Mouse (Mus musculus): Measurements from ENCODE around the gene Snrnp27. TPM values are rescaled to one million over a fixed set of nuclear protein-coding genes. Genes with fewer than 3 reads are reported as not detected.

Gene Snrnp27
- polyA plus RNA-seq, 1 experiment from 2014 or later: 129 TPM

- DNase-seq (ENCODE audit: low spot score): no peak
- no peaks in the 10 kb centered on the region for H3K36me3 ChIP-seq
- no peaks in the 10 kb centered on the region for H3K9me3 ChIP-seq (replicated peaks)
- H3K4me3 ChIP-seq: no peak overlapping the region
- WGBS: 82% methylated on average over 3 of the region's 3 CpGs
- no peaks in the 10 kb centered on the region for H3K27me3 ChIP-seq (ENCODE audit: low read depth, poor library complexity, severe bottlenecking)
- H3K4me1 ChIP-seq: peaks cover 12% of the 10 kb centered on the region; the same call in 1 of the 2 replicates
- H3K27ac ChIP-seq: no peak overlapping the region
Observed at GRCm38 (mm10) chr6:86630141-86630540, 54.2 kb downstream of the Snrnp27 start.

GRCm38 (mm10) chr6:86627946-86628345 is 56.4 kb downstream of the Snrnp27 start, which contains the start of gene Asprv1:
Asprv1 (plus strand) TSS chr6:86628164.
- no peak for DNase-seq (ENCODE audit: low spot score)
- Histone ChIP-seq H3K9me3 (replicated peaks) (no peaks in the 10 kb centered on the region), H3K27ac (no peak within 1 kb of the TSS), H3K4me1 (peaks cover 31% of the 10 kb centered on the region), H3K27me3 (ENCODE audit: low read depth, poor library complexity, severe bottlenecking) (no peaks in the 10 kb centered on the region), H3K4me3 (no peak within 1 kb of the TSS), H3K36me3 (no peaks in the 10 kb centered on the region)
- 60% methylated on average over 10 of the region's 10 CpGs for WGBS

Other genes with a start within 250 kb of the Snrnp27 start
- 23.9 and 25.2 TPM in 2 replicates for gene C87436, start 246.1 kb downstream of the Snrnp27 start, polyA plus RNA-seq (2016; fragmentation: Nextera tagmentation; extraction: Ambion mirVana)
- 562 and 618 TPM in 2 replicates for gene Pcbp1, start 158.2 kb downstream of the Snrnp27 start, polyA plus RNA-seq (2016; fragmentation: Nextera tagmentation; extraction: Ambion mirVana)
- 0.87 and 1.6 TPM in 2 replicates for gene Asprv1, start 56.4 kb downstream of the Snrnp27 start, polyA plus RNA-seq (2016; fragmentation: Nextera tagmentation; extraction: Ambion mirVana)
- gene Mxd1, start 15.4 kb downstream of the Snrnp27 start, polyA plus RNA-seq (2016; fragmentation: Nextera tagmentation; extraction: Ambion mirVana): 8.6 and 13.5 TPM in 2 replicates
- gene Gmcl1, start 48.9 kb upstream of the Snrnp27 start, polyA plus RNA-seq (2016; fragmentation: Nextera tagmentation; extraction: Ambion mirVana): 34.1 and 39.0 TPM in 2 replicates
- gene Anxa4, start 109.1 kb upstream of the Snrnp27 start, polyA plus RNA-seq (2016; fragmentation: Nextera tagmentation; extraction: Ambion mirVana): 4.1 and 7.5 TPM in 2 replicates
- 11.2 and 13.3 TPM in 2 replicates for gene Aak1, start 165.0 kb upstream of the Snrnp27 start, polyA plus RNA-seq (2016; fragmentation: Nextera tagmentation; extraction: Ambion mirVana)